Mouse (Mus musculus): ENCODE measurements around the gene Hoxb8. TPM values are rescaled to one million over a fixed set of nuclear protein-coding genes. Genes with fewer than 3 reads are reported as not detected.

Gene Hoxb8
- total RNA-seq, 2 experiments from 2014 or later = not detected

- no peak for ATAC-seq (ENCODE audit: poor library complexity, severe bottlenecking)
Measured at GRCm38 (mm10) chr11:96284774-96285734, 3.3 kb downstream of the Hoxb8 start.

GRCm38 (mm10) chr11:96285771-96286738, 4.3 kb downstream of the Hoxb8 start, which contains the start of gene Hoxb7:
Gene Hoxb7 (plus strand): TSS chr11:96286623.
- ATAC-seq (ENCODE audit: poor library complexity, severe bottlenecking) = no peak

- ATAC-seq (ENCODE audit: poor library complexity, severe bottlenecking) = no peak
Measured at GRCm38 (mm10) chr11:96286739-96287385, 5.2 kb downstream of the Hoxb8 start.

- no peak for ATAC-seq (ENCODE audit: poor library complexity, severe bottlenecking)
Measured at GRCm38 (mm10) chr11:96287411-96287810, 5.7 kb downstream of the Hoxb8 start.

GRCm38 (mm10) chr11:96288455-96289221, 6.9 kb downstream of the Hoxb8 start:
- no peak for ATAC-seq (ENCODE audit: poor library complexity, severe bottlenecking)

- no peak for ATAC-seq (ENCODE audit: poor library complexity, severe bottlenecking)
Measured at GRCm38 (mm10) chr11:96289293-96289692, 7.6 kb downstream of the Hoxb8 start.

- ATAC-seq (ENCODE audit: poor library complexity, severe bottlenecking) = no peak
Measured at GRCm38 (mm10) chr11:96289837-96290236, 8.1 kb downstream of the Hoxb8 start.

- ATAC-seq (ENCODE audit: poor library complexity, severe bottlenecking) = no peak
Measured at GRCm38 (mm10) chr11:96290705-96291355, 9.1 kb downstream of the Hoxb8 start.

GRCm38 (mm10) chr11:96291681-96292564, 10.2 kb downstream of the Hoxb8 start, which contains the start of gene Hoxb6:
Gene Hoxb6 (plus strand): TSS chr11:96292476.
- no peak for ATAC-seq (ENCODE audit: poor library complexity, severe bottlenecking)

- ATAC-seq (ENCODE audit: poor library complexity, severe bottlenecking) = no peak
Measured at GRCm38 (mm10) chr11:96292565-96293301, 11.0 kb downstream of the Hoxb8 start.

- no peak for ATAC-seq (ENCODE audit: poor library complexity, severe bottlenecking)
Measured at GRCm38 (mm10) chr11:96293302-96293921, 11.7 kb downstream of the Hoxb8 start.

GRCm38 (mm10) chr11:96294245-96295091, 12.8 kb downstream of the Hoxb8 start:
- ATAC-seq (ENCODE audit: poor library complexity, severe bottlenecking) = peak; percentile 70

GRCm38 (mm10) chr11:96295092-96295835, 13.6 kb downstream of the Hoxb8 start:
- ATAC-seq (ENCODE audit: poor library complexity, severe bottlenecking) = peak; percentile 18; the same call in 1 of the 2 replicates

GRCm38 (mm10) chr11:96296997-96297396, 15.3 kb downstream of the Hoxb8 start:
- ATAC-seq (ENCODE audit: poor library complexity, severe bottlenecking) = no peak

GRCm38 (mm10) chr11:96297428-96297827, 15.7 kb downstream of the Hoxb8 start:
- ATAC-seq (ENCODE audit: poor library complexity, severe bottlenecking) = no peak
